17 mouse cellular contexts compared by ENCODE assay signal in the genomic region with DNA sequence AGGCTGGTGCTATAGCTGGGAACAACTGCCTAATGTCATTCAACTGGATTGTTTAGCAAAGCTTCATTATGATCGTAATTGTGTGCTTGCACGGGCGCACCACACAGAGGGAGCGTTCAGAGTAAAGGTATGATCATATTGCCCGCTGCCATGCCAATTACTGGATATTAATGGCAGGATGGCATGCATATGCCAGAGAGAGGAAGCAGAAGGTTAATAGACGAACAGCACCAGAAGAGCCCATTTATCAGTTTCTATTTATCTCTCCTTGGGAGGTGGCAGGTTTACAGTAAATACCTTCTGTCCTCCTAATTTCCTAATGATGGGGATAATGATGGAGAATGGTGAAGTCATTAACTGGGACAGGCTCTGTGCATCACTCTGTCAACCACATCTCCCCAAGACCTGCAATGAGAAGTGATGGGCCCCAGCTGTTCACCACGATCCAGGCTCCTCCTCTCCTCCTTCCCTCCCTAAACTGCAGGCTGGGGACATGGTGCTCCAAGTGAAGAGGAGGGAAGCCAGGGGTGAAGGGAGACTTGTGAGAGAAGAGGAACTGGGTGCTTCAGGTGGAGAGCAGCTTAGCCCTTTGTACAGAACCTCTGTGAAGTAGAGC.
DNase-seq lines count a peak whose midpoint lies in the region; ATAC-seq and TF ChIP-seq lines count a peak whose summit lies in the region.
"Had no signal": no experiment of that assay in that cellular context is flagged by ENCODE, and none has a peak within 500 bp of the region (broad histone marks: within the 10 kb centered on the region; RNA-seq: fewer than 3 reads in every experiment).

No protein-coding gene starts in this region.

- no peaks in the 10 kb centered on the region for H3K9me3 ChIP-seq in intestine, embryonic 15.5 days
- H3K9me3 ChIP-seq in intestine, embryonic 16.5 days (ENCODE audit: control insufficient read depth, low read length): no peaks in the 10 kb centered on the region
- no peaks in the 10 kb centered on the region for H3K9me3 ChIP-seq in forebrain, embryonic 16.5 days (ENCODE audit: control insufficient read depth, low read length)
- H3K9me3 ChIP-seq in hindbrain, postnatal 0 days (ENCODE audit: low read length): no peaks in the 10 kb centered on the region
- H3K9me3 ChIP-seq in stomach, postnatal 0 days (ENCODE audit: control insufficient read depth, low read length): no peaks in the 10 kb centered on the region
- H3K9me3 ChIP-seq: heart, embryonic 13.5 days; limb, embryonic 10.5 days; liver, embryonic 12.5 days; megakaryocyte, embryonic 14.5 days had no signal

- H3K27me3 ChIP-seq in intestine, embryonic 15.5 days (replicated peaks): no peaks in the 10 kb centered on the region
- no peaks in the 10 kb centered on the region for H3K27me3 ChIP-seq in intestine, embryonic 16.5 days (replicated peaks; ENCODE audit: control insufficient read depth, insufficient read depth, low read length)
- H3K27me3 ChIP-seq in forebrain, embryonic 16.5 days (replicated peaks; ENCODE audit: control insufficient read depth, insufficient read depth, low read length): no peaks in the 10 kb centered on the region
- H3K27me3 ChIP-seq in hindbrain, postnatal 0 days (ENCODE audit: insufficient read depth, low read length): no peaks in the 10 kb centered on the region
- H3K27me3 ChIP-seq in stomach, postnatal 0 days (ENCODE audit: control insufficient read depth, insufficient read depth, low read length): no peaks in the 10 kb centered on the region
- H3K27me3 ChIP-seq: heart, embryonic 13.5 days; liver, embryonic 12.5 days; megakaryocyte, embryonic 14.5 days had no signal

- no peaks in the 10 kb centered on the region for H3K4me1 ChIP-seq in intestine, embryonic 15.5 days (replicated peaks)
- no peaks in the 10 kb centered on the region for H3K4me1 ChIP-seq in intestine, embryonic 16.5 days (ENCODE audit: control insufficient read depth, insufficient read depth, low read length)
- H3K4me1 ChIP-seq in forebrain, embryonic 16.5 days (replicated peaks; ENCODE audit: control insufficient read depth, insufficient read depth, low read length): peaks cover 3% of the 10 kb centered on the region; the same call in 1 of the 2 replicates
- H3K4me1 ChIP-seq in hindbrain, postnatal 0 days (ENCODE audit: insufficient read depth, low read length): no peaks in the 10 kb centered on the region
- no peaks in the 10 kb centered on the region for H3K4me1 ChIP-seq in stomach, postnatal 0 days (replicated peaks; ENCODE audit: control insufficient read depth, insufficient read depth)
- H3K4me1 ChIP-seq: heart, embryonic 13.5 days; liver, embryonic 12.5 days; megakaryocyte, embryonic 14.5 days had no signal

- no peaks in the 10 kb centered on the region for H3K36me3 ChIP-seq in intestine, embryonic 15.5 days
- H3K36me3 ChIP-seq in intestine, embryonic 16.5 days (ENCODE audit: control insufficient read depth, insufficient read depth, low read length): no peaks in the 10 kb centered on the region
- H3K36me3 ChIP-seq in forebrain, embryonic 16.5 days (ENCODE audit: control insufficient read depth, insufficient read depth): no peaks in the 10 kb centered on the region
- no peaks in the 10 kb centered on the region for H3K36me3 ChIP-seq in hindbrain, postnatal 0 days (ENCODE audit: insufficient read depth, low read length)
- H3K36me3 ChIP-seq in stomach, postnatal 0 days (ENCODE audit: control insufficient read depth, insufficient read depth, low read length): no peaks in the 10 kb centered on the region
- H3K36me3 ChIP-seq: heart, embryonic 13.5 days; limb, embryonic 10.5 days; liver, embryonic 12.5 days had no signal

- no peak for TF ChIP-seq CTCF in hindbrain, postnatal 0 days (IDR thresholded peaks at IDR 0.05; ENCODE audit: low read depth)
- TF ChIP-seq CTCF in stomach, postnatal 0 days (IDR thresholded peaks at IDR 0.05; ENCODE audit: low read depth): no peak

- 63% methylated on average over 7 of the region's 7 CpGs for WGBS in intestine, embryonic 15.5 days
- 71% methylated on average over 7 of the region's 7 CpGs for WGBS in intestine, embryonic 16.5 days
- WGBS in forebrain, embryonic 16.5 days: 18% methylated on average over 7 of the region's 7 CpGs
- 29% methylated on average over 7 of the region's 7 CpGs for WGBS in hindbrain, postnatal 0 days
- 65% methylated on average over 7 of the region's 7 CpGs for WGBS in stomach, postnatal 0 days

- intact Hi-C loops in left cerebral cortex, postnatal 25 days (cut with DNase I): no loop called here

- ATAC-seq in intestine, embryonic 15.5 days: peak; percentile 36; the same call in 1 of the 2 replicates
- no peak for ATAC-seq in intestine, embryonic 16.5 days
- ATAC-seq in forebrain, embryonic 16.5 days: peak; percentile 64; the same call in 1 of the 2 replicates
- ATAC-seq in hindbrain, postnatal 0 days: peak; percentile 56
- peak; percentile 51; the same call in 1 of the 2 replicates for ATAC-seq in stomach, postnatal 0 days (ENCODE audit: low FRiP score, low TSS enrichment)
- ATAC-seq: CD4-positive, CD25-positive, alpha-beta regulatory T cell, adult 4 months; liver, embryonic 12.5 days; lung, postnatal 0 days had no signal

- peak; percentile 15 for DNase-seq in hindbrain, postnatal 0 days (ENCODE audit: low spot score)
- DNase-seq in stomach, postnatal 0 days (ENCODE audit: low spot score): no peak
- no peak for DNase-seq in testis, postnatal 14 days (ENCODE audit: low spot score)
- DNase-seq in left cerebral cortex, postnatal 25 days (ENCODE audit: low spot score in 2 of 2): no peak
- DNase-seq: adrenal gland, postnatal 14 days; kidney, adult 9 months; kidney, postnatal 4 days; right cerebral cortex, postnatal 25 days had no signal

- no peak overlapping the region for H3K9ac ChIP-seq in intestine, embryonic 15.5 days
- no peak overlapping the region for H3K9ac ChIP-seq in intestine, embryonic 16.5 days (ENCODE audit: low read depth, low read length)
- no peak overlapping the region for H3K9ac ChIP-seq in forebrain, embryonic 16.5 days (replicated peaks; ENCODE audit: low read depth, low read length)
- no peak overlapping the region for H3K9ac ChIP-seq in hindbrain, postnatal 0 days (replicated peaks; ENCODE audit: low read length)
- no peak overlapping the region for H3K9ac ChIP-seq in stomach, postnatal 0 days (ENCODE audit: low read length)
- H3K9ac ChIP-seq: heart, embryonic 13.5 days; liver, embryonic 12.5 days had no signal

- no peak overlapping the region for H3K27ac ChIP-seq in intestine, embryonic 15.5 days
- no peak overlapping the region for H3K27ac ChIP-seq in intestine, embryonic 16.5 days (ENCODE audit: low read length)
- no peak overlapping the region for H3K27ac ChIP-seq in forebrain, embryonic 16.5 days (ENCODE audit: low read length)
- H3K27ac ChIP-seq in hindbrain, postnatal 0 days: no peak overlapping the region
- H3K27ac ChIP-seq in stomach, postnatal 0 days (replicated peaks): peak overlapping the region; percentile 65
- H3K27ac ChIP-seq: heart, embryonic 13.5 days; limb, embryonic 10.5 days; liver, embryonic 12.5 days had no signal

- no peak overlapping the region for H3K4me2 ChIP-seq in intestine, embryonic 15.5 days (replicated peaks)
- H3K4me2 ChIP-seq in intestine, embryonic 16.5 days (ENCODE audit: low read depth, low read length): no peak overlapping the region
- no peak overlapping the region for H3K4me2 ChIP-seq in forebrain, embryonic 16.5 days (ENCODE audit: low read length)
- H3K4me2 ChIP-seq in hindbrain, postnatal 0 days (ENCODE audit: low read depth, low read length): no peak overlapping the region
- no peak overlapping the region for H3K4me2 ChIP-seq in stomach, postnatal 0 days (replicated peaks; ENCODE audit: low read depth)
- H3K4me2 ChIP-seq: heart, embryonic 13.5 days; liver, embryonic 12.5 days had no signal

- no peak for TF ChIP-seq EP300 in stomach, postnatal 0 days (optimal IDR thresholded peaks at IDR 0.05)

- no peak overlapping the region for H3K4me3 ChIP-seq in intestine, embryonic 15.5 days (replicated peaks)
- no peak overlapping the region for H3K4me3 ChIP-seq in intestine, embryonic 16.5 days (ENCODE audit: low read length)
- no peak overlapping the region for H3K4me3 ChIP-seq in forebrain, embryonic 16.5 days (replicated peaks; ENCODE audit: low read length)
- no peak overlapping the region for H3K4me3 ChIP-seq in hindbrain, postnatal 0 days (ENCODE audit: low read length)
- no peak overlapping the region for H3K4me3 ChIP-seq in stomach, postnatal 0 days (ENCODE audit: low read depth, low read length)
- H3K4me3 ChIP-seq: heart, embryonic 13.5 days; limb, embryonic 10.5 days; liver, embryonic 12.5 days; megakaryocyte, embryonic 14.5 days had no signal
